Mouse (Mus musculus): ENCODE measurements around the gene Sox5. TPM values are rescaled to one million over a fixed set of nuclear protein-coding genes. Genes with fewer than 3 reads are reported as not detected.
A peak's percentile ranks its signal among the peaks of the same experiment; 100 is the strongest.

Sox5 gene
- total RNA-seq, 2 experiments from 2014 or later: 2.6 to 2.9 TPM

DNA sequence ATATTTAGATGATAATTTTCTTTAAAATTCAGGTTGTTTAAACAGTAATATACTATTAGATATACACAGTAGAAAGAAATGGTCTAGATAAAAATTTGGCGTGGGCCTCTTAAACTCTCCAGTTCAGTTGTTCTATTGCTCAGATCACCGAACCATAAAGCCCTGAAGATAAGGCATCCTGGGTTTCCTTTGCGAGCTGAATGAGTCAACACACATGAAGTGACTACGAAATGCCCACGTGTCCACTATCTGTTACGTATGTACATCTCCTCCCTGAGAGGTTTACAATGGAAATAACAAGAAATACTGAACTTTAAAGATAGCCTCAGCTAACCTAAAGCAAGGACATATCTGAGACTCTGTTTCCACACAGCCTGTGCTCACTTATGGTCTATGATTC lies 296.2 kb downstream of the Sox5 start:
- DNase-seq: no peak

DNA sequence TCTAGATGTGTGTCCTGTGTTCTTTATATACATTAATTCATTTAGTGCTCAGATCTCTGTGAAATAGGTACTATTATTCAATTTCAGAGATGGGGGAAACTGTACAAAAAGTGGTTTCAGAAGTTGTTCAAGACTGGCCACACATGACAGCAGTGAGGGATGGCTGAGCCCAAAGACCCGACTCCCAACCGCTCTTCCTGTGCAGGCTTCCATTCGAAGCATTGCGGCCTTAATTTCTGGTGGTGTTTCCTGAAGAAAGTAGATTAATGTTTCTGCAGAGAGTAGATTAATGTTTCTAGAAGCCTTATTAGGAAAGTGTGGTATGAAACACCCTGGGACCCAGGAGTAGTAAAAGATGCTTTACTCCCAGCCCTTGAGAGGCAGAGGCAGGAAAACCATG lies 298.6 kb downstream of the Sox5 start:
- no peak for DNase-seq

DNA sequence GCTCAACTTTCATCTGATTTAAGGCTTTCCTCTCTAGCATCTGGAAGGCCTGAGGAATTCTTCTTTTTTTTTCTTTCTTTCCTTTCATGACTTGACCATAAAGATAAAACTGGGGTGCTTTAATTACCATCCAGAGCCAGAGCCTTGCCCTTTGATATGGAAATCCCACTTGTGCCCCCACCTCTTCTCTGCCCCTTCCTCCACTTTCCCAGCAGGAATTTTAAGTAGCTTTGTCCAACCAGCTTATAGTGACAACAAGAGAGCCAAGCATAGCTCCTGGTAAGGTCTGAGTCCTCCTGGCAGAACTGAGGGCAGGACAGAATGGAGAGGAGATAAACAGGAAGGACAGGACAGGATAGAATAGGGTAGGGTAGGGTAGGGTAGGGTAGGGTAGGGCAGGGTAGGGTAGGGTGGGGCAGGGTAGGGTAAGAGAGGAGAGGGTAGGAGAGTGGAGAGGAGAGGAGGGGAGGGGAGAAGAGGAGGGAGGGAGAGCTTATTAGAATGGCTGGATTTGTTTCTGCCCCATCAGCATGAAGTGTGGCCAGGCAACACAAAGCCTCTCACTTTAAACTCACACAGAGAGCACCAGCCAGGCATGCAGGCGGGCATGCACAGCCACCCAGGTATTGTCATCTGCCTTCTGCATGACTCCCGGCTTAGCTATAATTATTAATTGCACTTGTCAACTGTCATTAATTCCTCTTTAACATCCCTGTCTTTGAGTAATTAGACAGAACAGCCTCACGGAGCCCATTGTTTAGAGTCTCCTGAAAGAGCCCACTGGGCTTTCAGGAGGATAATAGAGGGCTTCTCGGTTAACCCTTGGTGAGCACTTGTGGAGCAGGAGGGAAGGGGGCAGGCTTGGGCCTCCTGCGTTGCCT lies 300.9 kb downstream of the Sox5 start:
- no peak for DNase-seq

DNA sequence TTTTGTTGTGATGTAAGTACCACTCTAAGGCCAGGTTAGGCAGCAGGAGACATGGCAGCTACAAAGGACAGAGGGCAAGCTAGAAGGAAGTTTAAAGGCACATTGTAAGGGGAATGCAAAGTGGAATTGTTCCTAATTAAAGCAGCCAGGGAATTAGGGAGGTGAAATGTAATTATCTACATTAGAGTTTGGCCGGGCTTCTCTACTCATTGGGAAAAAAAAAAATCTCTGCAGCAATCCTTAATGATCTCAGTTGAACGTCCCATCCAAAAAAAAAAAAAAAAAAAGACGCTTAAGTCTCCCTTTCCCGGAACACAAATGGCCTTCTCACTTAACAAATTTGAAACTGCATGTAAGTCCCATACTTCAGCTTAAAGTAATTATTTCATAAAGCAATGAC lies 301.9 kb downstream of the Sox5 start:
- DNase-seq: no peak

DNA sequence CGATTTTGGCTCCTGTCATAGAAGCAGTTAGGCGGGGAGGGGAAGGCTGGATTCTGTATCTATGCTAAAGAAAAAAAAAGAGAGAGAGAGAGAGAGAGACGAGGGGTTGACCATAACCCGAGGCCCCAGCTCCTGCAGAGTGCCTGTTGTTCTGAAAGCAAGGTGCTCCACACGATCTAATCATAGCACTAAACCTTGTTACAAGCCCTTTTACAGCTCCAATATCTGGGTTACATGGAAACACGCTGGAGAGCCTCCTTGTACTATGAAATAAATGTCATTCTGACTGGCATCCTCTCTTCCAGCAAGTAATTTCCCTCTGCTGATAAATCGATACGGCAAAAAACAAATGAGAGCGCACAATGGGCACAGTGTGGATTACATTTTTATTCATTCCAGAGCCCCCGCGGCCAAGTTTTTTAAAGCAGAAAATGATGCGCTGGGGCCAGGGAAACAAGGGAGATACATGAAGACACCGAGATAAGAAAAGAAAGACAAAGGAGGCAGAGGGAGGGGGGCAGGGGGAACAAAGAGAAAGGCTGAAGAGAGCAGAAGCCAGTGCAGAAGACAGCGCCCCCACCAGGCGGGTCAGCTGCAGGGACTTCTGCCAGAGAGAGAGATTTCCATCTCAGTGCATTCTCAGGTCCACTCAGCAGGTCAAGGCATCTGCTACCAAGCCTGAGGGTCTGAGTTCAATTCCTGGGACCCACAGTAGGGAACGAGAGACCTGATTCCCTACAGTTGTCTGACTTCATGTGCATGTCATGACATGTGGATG lies 304.3 kb downstream of the Sox5 start:
- DNase-seq: no peak

DNA sequence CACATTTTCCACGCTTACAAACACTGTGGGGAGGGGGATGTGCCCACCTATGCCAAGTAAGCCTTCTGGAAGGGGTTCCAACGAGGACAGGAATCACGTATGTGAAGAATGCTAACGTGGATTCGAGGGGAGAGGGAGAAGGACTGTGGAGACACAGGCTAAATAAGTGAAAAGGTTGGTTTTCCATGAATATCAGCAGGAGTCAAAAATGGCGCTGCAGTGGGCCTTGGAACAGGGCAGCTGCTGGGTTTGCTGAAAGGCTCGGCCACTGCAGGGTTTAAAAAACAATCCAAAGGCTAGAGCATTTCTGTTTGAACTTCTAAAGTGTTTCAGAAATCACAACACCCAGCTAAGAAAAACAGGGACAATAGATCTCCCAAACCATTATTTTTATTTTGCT lies 308.3 kb downstream of the Sox5 start:
- no peak for DNase-seq

DNA sequence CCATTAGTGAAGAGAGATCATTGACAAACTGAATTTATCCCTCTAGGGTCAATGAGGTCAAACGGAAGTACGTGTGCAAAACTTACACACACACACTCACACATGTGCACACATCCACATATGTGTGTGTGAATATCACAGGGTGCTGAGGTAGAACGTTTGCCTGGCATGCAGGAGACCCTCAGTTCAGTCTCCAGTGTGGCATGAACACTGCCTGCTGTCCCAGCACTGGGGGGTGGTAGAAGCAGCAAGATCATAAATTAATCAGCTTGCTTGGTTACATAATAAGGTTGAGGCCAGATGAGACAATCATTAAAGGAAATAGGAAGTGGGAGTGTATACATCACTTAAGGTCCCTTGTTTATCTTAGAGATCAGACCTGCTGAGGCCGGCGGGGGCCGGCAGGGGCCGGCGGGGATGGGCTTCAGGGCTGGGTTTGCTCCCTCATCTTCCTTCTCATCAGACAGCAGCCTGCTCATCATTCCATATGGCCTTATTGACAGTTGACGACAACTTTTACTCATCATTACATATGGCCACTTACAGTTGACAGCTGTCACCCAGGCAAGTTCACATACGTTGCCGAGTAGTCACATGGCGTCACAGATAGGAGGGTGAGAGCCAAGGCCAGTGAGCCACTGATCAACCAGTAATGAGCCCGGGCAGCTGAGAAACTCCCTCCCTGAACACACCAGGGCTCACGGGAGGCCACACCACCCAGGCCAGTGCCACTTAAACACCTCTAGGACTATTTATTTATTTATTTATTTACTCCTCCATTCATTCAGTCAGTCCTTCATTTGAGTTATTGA lies 309.5 kb downstream of the Sox5 start:
- no peak for DNase-seq

DNA sequence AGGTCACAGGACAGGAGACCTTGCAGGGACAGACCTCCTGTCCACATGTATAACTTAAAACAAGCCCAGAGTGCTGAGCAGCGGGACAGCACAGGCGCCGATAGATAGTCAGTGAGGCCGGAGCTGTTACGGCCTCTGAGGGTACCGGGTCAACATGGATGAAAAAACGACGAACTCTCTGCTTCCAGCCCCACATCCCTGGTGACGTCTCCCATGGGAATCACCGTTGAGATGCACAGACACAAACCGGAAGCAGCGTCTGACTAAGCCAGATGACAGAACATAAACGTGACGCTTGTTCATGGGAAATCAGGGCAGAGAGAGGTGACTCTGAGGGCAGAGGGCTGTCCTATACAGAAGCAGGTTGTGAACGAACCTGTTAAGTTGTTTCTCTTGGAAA lies 315.1 kb downstream of the Sox5 start:
- no peak for DNase-seq

DNA sequence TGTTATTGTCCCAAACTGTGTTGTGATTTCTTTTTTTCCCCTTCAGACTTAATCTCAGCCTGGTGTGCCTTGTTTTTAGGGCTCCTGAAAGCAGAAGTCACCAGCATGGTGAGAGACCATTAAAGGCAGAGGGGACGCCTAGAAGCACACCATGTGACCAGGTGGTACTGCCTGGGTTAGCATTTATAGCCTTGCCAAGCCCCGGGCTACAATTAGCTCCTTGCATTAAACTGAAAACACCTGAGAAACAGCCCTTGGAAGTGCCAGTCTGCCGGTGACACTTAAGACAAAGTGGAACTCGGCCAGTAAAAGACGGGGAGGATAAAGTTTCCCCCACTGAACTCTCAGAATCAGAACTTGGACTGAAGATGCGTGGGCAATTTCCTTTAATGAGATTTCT lies 318.1 kb downstream of the Sox5 start:
- no peak for DNase-seq

DNA sequence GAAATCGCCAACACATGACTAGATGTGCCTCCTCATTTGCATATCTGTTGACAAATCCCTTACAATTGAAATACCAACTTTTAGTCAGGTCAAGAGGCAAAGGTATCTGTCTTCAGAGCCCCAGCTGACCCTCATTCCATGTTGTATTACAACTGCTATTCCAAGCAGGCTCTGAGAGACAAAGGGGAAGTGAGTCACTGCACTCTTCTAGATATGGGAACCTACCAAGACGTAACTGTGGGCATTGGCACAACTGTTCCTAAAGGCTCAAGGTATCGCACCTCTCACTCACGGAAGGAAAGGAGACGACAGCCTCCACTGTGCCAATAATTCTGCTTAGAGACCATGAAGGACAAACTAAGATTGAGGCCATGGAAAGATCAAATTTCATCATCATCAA lies 318.5 kb downstream of the Sox5 start:
- DNase-seq: no peak

DNA sequence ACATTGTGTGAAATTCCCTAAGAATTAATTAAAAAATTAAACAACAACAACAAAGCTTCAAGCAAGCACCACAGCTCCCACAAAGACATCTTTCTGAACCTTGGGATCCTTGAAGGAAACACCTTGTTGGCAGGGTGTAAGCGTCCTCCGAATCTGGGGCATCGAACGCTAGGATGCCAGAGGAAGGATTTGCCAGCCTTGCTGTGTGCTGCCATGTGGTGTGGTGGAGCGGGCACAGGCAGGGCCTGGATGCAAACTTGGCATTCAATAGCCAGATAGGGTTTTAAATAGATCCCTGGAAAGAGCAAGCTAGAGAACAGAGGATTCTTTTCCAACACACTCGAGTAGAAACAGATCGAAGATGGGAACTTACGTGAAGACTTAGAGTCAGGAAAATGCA lies 322.3 kb downstream of the Sox5 start:
- peak in 1 of 2 experiments; percentile 6 for DNase-seq

DNA sequence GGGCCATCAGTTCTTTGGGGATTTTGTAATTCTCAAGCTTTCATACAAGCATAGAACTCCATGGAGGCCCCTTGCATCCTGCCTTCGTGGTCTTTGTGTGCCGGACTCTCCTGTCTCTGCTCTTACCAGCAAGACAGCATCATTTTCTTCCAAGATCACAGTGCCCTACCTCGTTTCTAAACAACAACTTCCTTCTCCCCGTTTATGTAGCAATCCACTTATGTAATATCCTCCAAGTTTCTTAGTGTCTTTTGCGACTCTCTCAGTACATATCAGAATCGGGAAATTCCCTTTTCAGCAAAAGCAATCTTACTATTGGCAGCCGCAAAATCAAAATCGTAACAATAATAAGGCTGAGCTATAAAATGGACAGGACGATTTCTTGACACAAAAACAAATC lies 324.3 kb downstream of the Sox5 start:
- DNase-seq: no peak

DNA sequence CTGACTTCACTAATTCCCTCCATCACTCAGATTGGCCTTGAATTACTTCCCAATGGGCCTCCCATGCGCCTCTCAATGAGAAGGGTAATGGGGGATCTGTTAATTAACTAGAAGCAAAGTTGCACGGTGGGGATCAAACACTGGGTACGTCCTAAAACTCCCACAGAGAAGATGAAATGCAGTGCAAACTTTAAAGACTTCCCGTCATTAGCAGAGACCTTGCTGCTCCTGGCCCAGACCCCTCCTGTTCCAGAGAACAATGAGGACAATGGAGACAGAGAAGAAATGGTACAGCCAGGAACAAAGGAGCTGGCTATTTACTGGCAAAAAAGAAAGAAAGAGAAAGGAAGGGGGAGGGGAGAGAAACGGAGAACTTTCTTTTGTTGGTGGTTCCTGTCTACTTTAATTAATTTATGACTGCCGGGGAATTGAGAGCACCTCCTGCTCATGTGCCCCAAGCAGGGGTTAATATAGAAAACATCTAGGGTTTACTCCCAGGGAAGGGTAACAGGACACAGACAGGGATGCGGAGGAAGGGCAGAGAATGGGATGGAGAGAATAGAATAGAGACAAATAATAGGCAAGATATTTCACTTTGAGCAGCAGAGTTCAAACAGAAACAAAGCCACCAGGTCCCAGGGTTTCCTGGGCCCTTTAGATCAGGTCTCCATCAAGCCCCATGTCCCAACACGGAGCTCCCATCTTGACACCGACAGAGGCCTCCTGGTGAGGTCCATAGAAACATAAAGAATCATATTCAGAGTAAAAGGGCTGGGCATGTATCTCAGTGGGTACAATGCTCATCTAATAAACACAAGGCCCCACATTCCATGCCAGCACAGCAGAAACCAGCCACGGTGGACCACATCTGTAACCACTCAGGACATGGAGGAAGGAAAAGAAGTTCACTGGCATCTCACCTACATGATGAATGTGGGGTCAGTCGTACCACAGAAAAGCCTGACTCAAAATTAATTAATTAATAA lies 327.2 kb downstream of the Sox5 start:
- no peak for DNase-seq

DNA sequence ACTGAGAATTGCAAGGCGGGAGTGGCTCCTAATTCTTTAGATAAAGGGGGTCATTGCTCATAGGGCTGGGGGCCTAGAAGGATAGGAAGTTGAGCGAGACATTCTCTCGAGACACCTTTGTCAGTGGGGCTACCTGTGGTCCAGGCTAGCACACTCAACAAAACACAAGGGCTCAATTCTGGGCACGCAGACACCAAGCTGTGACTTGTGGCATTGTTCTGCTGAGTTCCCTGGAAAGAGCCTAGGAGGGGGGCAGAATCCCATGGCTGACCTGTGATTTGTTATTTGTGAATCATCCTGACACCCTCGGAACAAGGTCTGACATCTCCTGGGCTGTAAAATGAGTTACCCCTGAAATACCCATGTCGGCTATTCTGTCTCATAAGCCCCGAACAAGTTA lies 328.2 kb downstream of the Sox5 start:
- DNase-seq: no peak

DNA sequence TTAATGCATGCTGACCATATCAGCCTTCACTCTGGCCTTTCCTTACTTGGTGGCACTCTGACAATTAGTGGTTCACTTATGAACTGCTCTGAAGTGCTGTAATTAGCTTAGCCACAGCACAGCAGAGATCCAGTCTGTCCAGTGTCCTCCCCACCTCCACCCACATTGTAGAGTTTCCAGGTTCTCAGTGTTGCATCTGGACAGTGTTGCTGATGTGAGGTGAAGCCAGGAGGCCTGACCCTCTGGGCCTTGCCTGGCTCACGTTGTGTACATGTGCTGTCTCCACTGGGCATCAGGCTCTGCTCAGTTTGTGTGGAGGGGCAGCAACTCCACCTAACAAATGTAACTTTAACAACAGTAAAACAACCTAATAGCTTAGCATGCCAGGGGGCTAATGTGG lies 328.6 kb downstream of the Sox5 start:
- no peak for DNase-seq

DNA sequence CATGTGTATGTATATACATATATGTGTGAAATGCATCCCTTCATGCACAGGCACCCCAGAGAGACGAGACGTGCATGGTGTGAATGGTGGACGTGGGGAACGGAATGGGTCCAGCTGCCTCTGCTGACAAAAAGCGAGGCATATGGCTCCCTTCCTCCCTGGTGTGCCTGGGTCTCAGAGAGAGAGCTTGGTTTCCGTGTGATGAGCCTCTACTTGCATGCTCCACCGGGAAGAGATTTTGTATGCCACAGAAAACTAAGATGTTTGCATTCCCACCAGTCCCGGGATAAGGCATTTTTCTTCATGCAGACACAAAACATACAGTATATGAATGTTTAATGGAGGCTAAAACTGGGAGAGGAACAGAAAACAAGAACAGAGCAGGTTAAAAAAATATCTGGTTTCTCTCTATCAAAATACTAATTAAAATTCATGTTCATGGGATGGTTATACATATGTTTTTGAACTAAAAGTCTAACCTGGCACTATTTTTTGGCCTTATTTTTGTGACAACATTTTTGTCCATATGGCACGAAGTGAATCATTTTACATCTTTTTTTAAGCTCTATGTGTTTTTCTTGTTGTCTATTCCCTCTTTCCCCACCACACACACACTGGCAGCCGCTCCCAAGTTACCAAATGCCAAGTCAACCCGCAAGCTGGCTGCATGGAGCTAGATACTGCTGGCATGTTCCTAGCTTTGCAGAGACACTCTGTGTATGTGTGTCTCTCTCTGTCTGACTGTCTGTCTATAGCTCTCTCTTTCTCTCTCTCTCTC lies 329.4 kb downstream of the Sox5 start:
- no peak for DNase-seq

DNA sequence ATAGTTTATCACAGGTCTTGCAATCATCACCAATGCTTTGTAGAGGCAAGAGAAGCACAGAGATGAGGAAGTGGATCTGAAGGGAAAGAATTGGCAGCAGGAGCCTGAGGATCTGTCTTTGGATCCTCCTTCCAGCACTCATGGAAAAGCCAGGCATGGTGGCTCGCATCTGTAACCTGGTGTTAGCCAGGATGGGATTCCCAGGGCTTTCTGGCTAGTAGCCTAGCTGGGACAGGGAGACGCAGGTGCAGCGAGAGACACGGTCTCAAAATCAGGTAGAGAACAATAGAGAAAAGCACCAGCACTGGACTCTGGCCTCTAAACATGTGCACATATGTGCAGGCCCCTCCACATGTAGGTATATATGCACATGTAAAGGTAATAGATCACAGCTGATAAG lies 330.1 kb downstream of the Sox5 start:
- no peak for DNase-seq

DNA sequence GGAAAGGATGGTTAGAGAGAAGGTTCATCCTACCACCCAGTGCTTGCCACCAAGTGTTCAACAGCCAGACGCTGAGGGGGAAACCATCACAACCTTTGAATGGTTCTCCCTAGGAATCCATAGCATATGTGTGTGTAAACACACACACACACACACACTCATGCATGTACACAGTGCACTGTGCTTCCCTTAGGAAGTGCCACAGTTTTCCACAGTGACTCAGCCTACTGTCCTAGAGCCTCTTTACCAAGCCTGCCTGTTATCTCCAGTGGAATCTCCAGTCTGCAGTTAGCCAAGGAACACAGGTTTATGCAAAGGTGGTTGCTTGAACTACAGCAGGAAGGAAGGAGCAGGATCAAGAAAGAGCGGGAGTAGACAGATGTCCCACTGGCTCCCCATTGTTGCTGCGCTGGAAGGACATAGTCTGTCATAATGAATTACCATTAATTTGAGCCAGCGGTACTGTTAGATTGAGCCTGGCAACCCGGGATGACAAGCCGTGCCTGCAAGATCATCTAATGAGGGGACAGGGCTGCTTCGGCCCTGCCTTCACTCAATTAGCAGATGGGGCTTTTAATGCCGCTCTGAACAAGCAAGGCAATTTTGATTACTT lies 335.9 kb downstream of the Sox5 start:
- DNase-seq: no peak

DNA sequence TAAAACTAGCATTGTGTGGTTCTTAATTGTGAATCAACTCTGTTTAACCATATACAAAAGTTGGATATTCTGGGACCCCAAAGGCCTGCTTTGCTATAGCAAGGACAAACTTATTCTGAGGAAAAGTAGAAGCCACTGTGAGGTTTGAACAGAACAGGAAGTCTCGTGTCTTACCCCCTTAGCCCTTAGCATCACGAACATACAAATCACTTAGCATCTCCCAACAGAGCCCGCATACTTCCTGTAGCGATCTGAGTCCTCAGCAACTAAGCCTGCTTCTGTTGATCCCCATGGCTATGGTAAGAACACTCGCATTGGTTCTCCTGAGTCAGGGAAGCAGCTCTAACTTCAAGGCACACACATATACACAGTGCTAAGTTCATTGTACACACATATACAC lies 337.4 kb downstream of the Sox5 start:
- DNase-seq: no peak

DNA sequence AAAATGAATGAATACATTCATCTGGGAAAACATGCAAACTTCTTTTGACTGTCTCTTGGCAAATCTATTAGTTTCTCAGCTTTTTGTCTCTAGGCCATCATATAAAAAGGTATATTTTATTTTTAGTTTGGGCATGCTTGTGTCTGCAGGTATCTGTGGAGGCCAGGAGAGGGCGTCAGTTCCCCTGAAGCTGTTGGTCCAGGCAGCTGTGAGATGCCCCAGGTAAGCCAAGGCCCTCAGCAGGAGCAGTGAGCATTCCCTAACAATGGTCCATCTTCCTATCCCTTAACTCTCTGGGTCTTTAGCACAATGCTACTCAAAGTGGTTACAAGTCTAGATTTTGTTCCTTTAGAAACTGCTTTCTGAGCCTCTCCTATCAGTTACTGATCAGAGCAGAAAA lies 338.1 kb downstream of the Sox5 start:
- no peak for DNase-seq
